Mouse (Mus musculus) ES-E14 (cell line): Measurements from ENCODE around the gene Wdr95.

Source experiments
- CHD2 ChIP-seq: IDR thresholded peaks from 2 replicates; pipeline ENCODE4 v1.6.1; 2014; ENCODE audit warnings: mild to moderate bottlenecking, low read depth, low read length, inconsistent platforms
- HCFC1 ChIP-seq: IDR thresholded peaks from 2 replicates; pipeline ENCODE4 v1.6.1; 2012; ENCODE audit warnings: low read length, inconsistent platforms, borderline replicate concordance; ENCODE audit not compliant: insufficient read depth
- MAFK ChIP-seq: IDR thresholded peaks from 2 replicates; pipeline ENCODE4 v1.6.1; 2014; ENCODE audit warnings: mild to moderate bottlenecking, low read depth, low read length, inconsistent platforms; ENCODE audit not compliant: insufficient read depth
- ZC3H11A ChIP-seq: IDR thresholded peaks from 2 replicates; pipeline ENCODE4 v1.6.1; 2012; ENCODE audit warnings: low read depth, mild to moderate bottlenecking, inconsistent platforms, low read length, borderline replicate concordance
- ZNF384 ChIP-seq: IDR thresholded peaks from 2 replicates; pipeline ENCODE4 v1.6.1; 2012; ENCODE audit warnings: low read depth, low read length, inconsistent platforms

DNA sequence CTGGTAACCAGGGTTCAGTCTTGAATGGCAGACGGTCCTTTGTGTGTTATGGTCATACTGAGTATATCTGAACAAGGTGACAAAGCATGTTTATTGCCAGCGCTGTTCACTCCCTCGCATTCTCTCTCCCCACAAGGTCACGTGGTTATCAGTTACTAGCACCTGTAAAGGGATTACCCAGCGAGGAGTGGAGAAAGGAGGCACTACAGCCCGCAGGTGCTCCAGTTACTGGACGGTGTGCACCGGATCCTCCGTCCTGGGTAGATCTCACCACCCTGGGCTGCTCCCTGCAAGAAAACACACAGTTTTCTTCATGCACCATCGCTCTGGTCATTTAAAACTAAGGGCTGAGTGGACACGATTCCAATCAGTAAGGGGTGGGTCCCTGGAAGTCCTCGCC, 44.2 kb upstream of the Wdr95 start:
- no peak for TF ChIP-seq CHD2
- no peak for TF ChIP-seq ZC3H11A
- no peak for TF ChIP-seq HCFC1
- TF ChIP-seq MAFK: no peak
- TF ChIP-seq ZNF384: no peak
